Mouse (Mus musculus) Muller cell, postnatal 12 days (primary cell): Measurements from ENCODE around the gene Mrps18c.

ENCODE experiments used
- DNase-seq: peaks from one replicate; pipeline ENCODE4 v3.0.0-alpha.2; 2015; ENCODE audit errors: inconsistent ontology term

The Mrps18c gene

GRCm38 (mm10) chr5:100826531-100826930, 28.1 kb downstream of the Mrps18c start:
- no peak for DNase-seq

- DNase-seq, result no peak
These were observed 30.3 kb downstream of the Mrps18c start for GRCm38 (mm10) chr5:100828701-100829100.

- no peak for DNase-seq
These were observed 34.3 kb downstream of the Mrps18c start for GRCm38 (mm10) chr5:100832680-100833079.

- no peak for DNase-seq
These were observed 35.4 kb downstream of the Mrps18c start for GRCm38 (mm10) chr5:100833841-100834240.

GRCm38 (mm10) chr5:100835862-100836538, 37.6 kb downstream of the Mrps18c start:
- no peak for DNase-seq

GRCm38 (mm10) chr5:100837907-100838306, 39.5 kb downstream of the Mrps18c start:
- DNase-seq, result no peak

GRCm38 (mm10) chr5:100844485-100844884, 46.1 kb downstream of the Mrps18c start:
- no peak for DNase-seq

GRCm38 (mm10) chr5:100845485-100845847, 47.0 kb downstream of the Mrps18c start, which contains the start of gene Gpat3:
Gpat3 (plus strand) TSS chr5:100845713.
- no peak for DNase-seq

GRCm38 (mm10) chr5:100845848-100846598, 47.6 kb downstream of the Mrps18c start:
- DNase-seq, result peak; percentile 90

- DNase-seq, result no peak
These were observed 48.1 kb downstream of the Mrps18c start for GRCm38 (mm10) chr5:100846599-100846920.

- no peak for DNase-seq
These were observed 48.7 kb downstream of the Mrps18c start for GRCm38 (mm10) chr5:100847143-100847542.

GRCm38 (mm10) chr5:100853963-100854362, 55.5 kb downstream of the Mrps18c start:
- no peak for DNase-seq
